Mouse (Mus musculus): Measurements from ENCODE around the gene Slc6a12. TPM values are rescaled to one million over a fixed set of nuclear protein-coding genes. Genes with fewer than 3 reads are reported as not detected.

The Slc6a12 gene
- 0.81 and 1.7 TPM in 2 replicates for polyA plus RNA-seq (2012; rRNA removed)

GRCm38 (mm10) chr6:121343026-121343770 lies at the start of gene Slc6a12:
Slc6a12 (plus strand) TSS chr6:121343076.
- no peaks in the 10 kb centered on the region for H3K36me3 ChIP-seq (ENCODE audit: control insufficient read depth, insufficient read depth, low read length)
- H3K4me1 ChIP-seq (ENCODE audit: control insufficient read depth, insufficient read depth, low read length), result peaks cover 2% of the 10 kb centered on the region
- no peak for TF ChIP-seq POLR2A (IDR thresholded peaks at IDR 0.05; ENCODE audit: control insufficient read depth, low read depth, low read length)
- no peak for TF ChIP-seq CTCF (IDR thresholded peaks at IDR 0.05; ENCODE audit: control insufficient read depth, insufficient read depth, insufficient replicate concordance, low read depth, low read length)
- H3K27ac ChIP-seq (ENCODE audit: control insufficient read depth, insufficient read depth, low read depth, low read length), result no peak within 1 kb of the TSS
- H3K27me3 ChIP-seq (ENCODE audit: control insufficient read depth, insufficient read depth, low read length), result no peaks in the 10 kb centered on the region
- no peak within 1 kb of the TSS for H3K4me3 ChIP-seq (ENCODE audit: control insufficient read depth, low read depth, low read length)

GRCm38 (mm10) chr6:121299317-121299716 lies 43.6 kb upstream of the Slc6a12 start:
- Histone ChIP-seq H3K4me1 (ENCODE audit: control insufficient read depth, insufficient read depth, low read length) (no peaks in the 10 kb centered on the region; the same call in 1 of the 2 replicates), H3K27ac (ENCODE audit: control insufficient read depth, insufficient read depth, low read depth, low read length) (no peak overlapping the region), H3K4me3 (ENCODE audit: control insufficient read depth, low read depth, low read length) (no peak overlapping the region), H3K27me3 (ENCODE audit: control insufficient read depth, insufficient read depth, low read length) (no peaks in the 10 kb centered on the region), H3K36me3 (ENCODE audit: control insufficient read depth, insufficient read depth, low read length) (no peaks in the 10 kb centered on the region)
- TF ChIP-seq POLR2A (IDR thresholded peaks at IDR 0.05; ENCODE audit: control insufficient read depth, low read depth, low read length) (no peak), CTCF (IDR thresholded peaks at IDR 0.05; ENCODE audit: control insufficient read depth, insufficient read depth, insufficient replicate concordance, low read depth, low read length) (no peak)

DNA sequence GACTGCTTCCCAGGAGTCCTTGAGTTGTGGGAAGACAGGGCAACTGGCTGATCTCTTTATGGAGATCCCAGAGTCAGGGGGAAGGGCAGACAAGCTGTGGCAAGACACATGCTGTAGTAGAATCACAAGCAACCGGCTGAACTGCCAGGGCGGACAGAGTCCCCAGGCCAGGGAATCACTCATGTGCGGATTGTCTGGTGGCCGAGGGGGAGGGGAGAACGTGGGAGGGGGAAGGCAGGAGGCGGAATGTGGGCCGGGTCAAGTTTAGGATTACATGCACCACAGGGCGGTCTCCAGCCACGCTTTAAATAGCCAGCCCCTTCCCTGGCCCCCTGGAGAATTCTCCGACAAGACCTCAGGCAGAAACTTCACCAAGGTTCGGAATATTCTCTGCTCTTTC lies 42.9 kb upstream of the Slc6a12 start, which contains the start of gene Slc6a13:
Gene Slc6a13, plus strand, starts transcription at position 274 of the 400 bp plus-strand sequence.
- Histone ChIP-seq H3K4me1 (ENCODE audit: control insufficient read depth, insufficient read depth, low read length) (no peaks in the 10 kb centered on the region; the same call in 1 of the 2 replicates), H3K4me3 (ENCODE audit: control insufficient read depth, low read depth, low read length) (no peak within 1 kb of the TSS), H3K27ac (ENCODE audit: control insufficient read depth, insufficient read depth, low read depth, low read length) (no peak within 1 kb of the TSS), H3K27me3 (ENCODE audit: control insufficient read depth, insufficient read depth, low read length) (no peaks in the 10 kb centered on the region), H3K36me3 (ENCODE audit: control insufficient read depth, insufficient read depth, low read length) (no peaks in the 10 kb centered on the region)
- TF ChIP-seq CTCF (IDR thresholded peaks at IDR 0.05; ENCODE audit: control insufficient read depth, insufficient read depth, insufficient replicate concordance, low read depth, low read length), result no peak
- no peak for TF ChIP-seq POLR2A (IDR thresholded peaks at IDR 0.05; ENCODE audit: control insufficient read depth, low read depth, low read length)

GRCm38 (mm10) chr6:121300504-121300903 lies 42.4 kb upstream of the Slc6a12 start:
- H3K36me3 ChIP-seq (ENCODE audit: control insufficient read depth, insufficient read depth, low read length), result no peaks in the 10 kb centered on the region
- H3K27me3 ChIP-seq (ENCODE audit: control insufficient read depth, insufficient read depth, low read length), result no peaks in the 10 kb centered on the region
- no peak for TF ChIP-seq POLR2A (IDR thresholded peaks at IDR 0.05; ENCODE audit: control insufficient read depth, low read depth, low read length)
- no peak for TF ChIP-seq CTCF (IDR thresholded peaks at IDR 0.05; ENCODE audit: control insufficient read depth, insufficient read depth, insufficient replicate concordance, low read depth, low read length)
- no peak overlapping the region for H3K4me3 ChIP-seq (ENCODE audit: control insufficient read depth, low read depth, low read length)
- no peaks in the 10 kb centered on the region; the same call in 1 of the 2 replicates for H3K4me1 ChIP-seq (ENCODE audit: control insufficient read depth, insufficient read depth, low read length)
- no peak overlapping the region for H3K27ac ChIP-seq (ENCODE audit: control insufficient read depth, insufficient read depth, low read depth, low read length)

DNA sequence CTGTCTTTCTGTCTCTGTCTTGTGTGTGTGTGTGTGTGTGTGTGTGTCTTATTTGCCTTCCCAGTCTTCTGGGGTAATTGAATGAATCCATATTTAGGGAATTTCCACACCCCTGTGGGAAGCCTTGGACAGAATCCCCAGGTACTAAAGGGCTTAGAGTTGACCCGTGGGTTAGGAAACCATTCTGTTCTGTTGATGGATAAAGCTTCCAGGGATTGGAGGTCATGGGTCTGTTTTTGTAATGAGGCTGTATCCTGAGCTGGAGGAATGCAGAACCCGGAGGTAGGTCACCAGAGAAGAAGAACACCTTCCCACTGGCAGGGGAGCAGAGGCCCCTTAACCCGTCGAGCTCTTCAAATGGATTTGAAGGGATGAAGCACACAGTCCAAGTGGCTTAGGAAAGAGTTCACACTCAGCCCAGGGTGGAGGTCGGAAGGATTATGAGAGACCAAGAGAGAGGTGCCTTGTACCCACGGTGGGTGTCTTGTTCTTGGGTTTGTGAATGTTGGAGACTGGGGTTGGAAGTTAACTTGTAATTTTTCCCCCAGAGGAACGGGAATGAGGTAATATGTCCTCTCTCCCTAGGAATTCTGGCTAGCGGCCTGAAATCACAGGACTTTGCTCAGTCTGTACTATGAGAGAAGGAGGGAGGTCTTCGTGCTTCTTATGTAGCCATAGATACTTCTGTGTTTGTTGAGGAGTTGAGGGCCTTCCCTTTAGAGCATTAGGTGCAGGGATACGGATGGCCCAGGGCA lies 39.2 kb upstream of the Slc6a12 start:
- no peaks in the 10 kb centered on the region for H3K27me3 ChIP-seq (ENCODE audit: control insufficient read depth, insufficient read depth, low read length)
- TF ChIP-seq CTCF (IDR thresholded peaks at IDR 0.05; ENCODE audit: control insufficient read depth, insufficient read depth, insufficient replicate concordance, low read depth, low read length) (no peak), POLR2A (IDR thresholded peaks at IDR 0.05; ENCODE audit: control insufficient read depth, low read depth, low read length) (no peak)
- H3K36me3 ChIP-seq (ENCODE audit: control insufficient read depth, insufficient read depth, low read length), result no peaks in the 10 kb centered on the region
- H3K4me1 ChIP-seq (ENCODE audit: control insufficient read depth, insufficient read depth, low read length), result no peaks in the 10 kb centered on the region; the same call in 1 of the 2 replicates
- no peak overlapping the region for H3K4me3 ChIP-seq (ENCODE audit: control insufficient read depth, low read depth, low read length)
- no peak overlapping the region for H3K27ac ChIP-seq (ENCODE audit: control insufficient read depth, insufficient read depth, low read depth, low read length)

DNA sequence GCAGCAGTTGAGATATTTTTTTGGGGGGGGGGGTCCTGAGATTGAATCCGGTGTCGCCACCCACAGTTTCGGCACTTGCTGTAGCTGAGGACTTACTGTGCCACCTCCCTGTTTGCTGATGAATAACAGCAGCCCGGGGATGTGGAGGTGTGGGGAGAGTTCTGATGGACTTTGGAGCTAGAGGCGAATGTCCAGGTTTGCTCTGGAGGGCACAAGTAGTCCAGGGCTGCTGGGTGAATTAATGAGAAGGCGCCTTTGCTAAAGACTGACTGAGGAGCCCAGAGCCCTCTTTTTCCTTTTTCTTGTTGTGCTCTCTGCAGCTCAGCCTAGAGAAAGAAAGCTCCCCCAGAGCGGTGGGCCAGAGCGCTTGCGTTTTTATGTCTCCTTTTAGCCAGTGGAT lies 38.2 kb upstream of the Slc6a12 start:
- Histone ChIP-seq H3K4me1 (ENCODE audit: control insufficient read depth, insufficient read depth, low read length) (no peaks in the 10 kb centered on the region; the same call in 1 of the 2 replicates), H3K27ac (ENCODE audit: control insufficient read depth, insufficient read depth, low read depth, low read length) (no peak overlapping the region), H3K4me3 (ENCODE audit: control insufficient read depth, low read depth, low read length) (no peak overlapping the region), H3K27me3 (ENCODE audit: control insufficient read depth, insufficient read depth, low read length) (no peaks in the 10 kb centered on the region), H3K36me3 (ENCODE audit: control insufficient read depth, insufficient read depth, low read length) (no peaks in the 10 kb centered on the region)
- TF ChIP-seq CTCF (IDR thresholded peaks at IDR 0.05; ENCODE audit: control insufficient read depth, insufficient read depth, insufficient replicate concordance, low read depth, low read length), result no peak
- TF ChIP-seq POLR2A (IDR thresholded peaks at IDR 0.05; ENCODE audit: control insufficient read depth, low read depth, low read length), result no peak

GRCm38 (mm10) chr6:121305571-121305970 lies 37.3 kb upstream of the Slc6a12 start:
- Histone ChIP-seq H3K36me3 (ENCODE audit: control insufficient read depth, insufficient read depth, low read length) (no peaks in the 10 kb centered on the region), H3K27me3 (ENCODE audit: control insufficient read depth, insufficient read depth, low read length) (no peaks in the 10 kb centered on the region), H3K4me3 (ENCODE audit: control insufficient read depth, low read depth, low read length) (no peak overlapping the region), H3K27ac (ENCODE audit: control insufficient read depth, insufficient read depth, low read depth, low read length) (no peak overlapping the region), H3K4me1 (ENCODE audit: control insufficient read depth, insufficient read depth, low read length) (no peaks in the 10 kb centered on the region)
- TF ChIP-seq CTCF (IDR thresholded peaks at IDR 0.05; ENCODE audit: control insufficient read depth, insufficient read depth, insufficient replicate concordance, low read depth, low read length), result no peak
- no peak for TF ChIP-seq POLR2A (IDR thresholded peaks at IDR 0.05; ENCODE audit: control insufficient read depth, low read depth, low read length)

Data from testis, adult 2 months (tissue).